Mouse (Mus musculus): ENCODE data around the gene Cacna1b.

DNA sequence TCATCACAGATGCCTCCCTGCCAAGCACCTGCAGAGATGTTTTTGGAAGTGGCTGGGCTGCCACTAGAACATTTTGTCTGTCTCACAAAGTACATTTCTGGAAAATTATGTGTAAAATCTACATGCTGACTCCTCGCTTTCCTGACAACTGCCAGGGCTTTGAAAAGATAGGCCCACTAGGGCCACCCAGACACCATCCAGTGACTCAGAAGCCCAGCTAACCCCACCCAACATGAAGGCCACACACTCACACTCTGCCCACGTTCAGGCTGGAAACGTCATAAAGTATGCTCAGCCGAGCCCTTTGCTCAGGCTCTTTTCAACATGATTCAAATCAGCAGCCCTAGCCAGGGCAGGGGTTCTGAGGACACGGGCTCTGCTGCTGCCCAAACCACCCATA is 77.6 kb downstream of the Cacna1b start:
- TF ChIP-seq CTCF (IDR thresholded peaks at IDR 0.05; ENCODE audit: low read depth) (no peak), EP300 (IDR thresholded peaks at IDR 0.05; ENCODE audit: low read depth) (no peak)
